8 mouse cellular contexts compared by ENCODE assay signal in genomic region chr11:113056042-113056632, GRCm38 (mm10).
A peak's percentile ranks its signal among the peaks of the same experiment; 100 is the strongest.
DNase-seq lines count a peak whose midpoint lies in the region; ATAC-seq and TF ChIP-seq lines count a peak whose summit lies in the region.

No protein-coding gene starts in this region.

- no peak for TF ChIP-seq CTCF in lung, embryonic 14.5 days (IDR thresholded peaks at IDR 0.05; ENCODE audit: low read depth)
- no peak for TF ChIP-seq CTCF in gastrocnemius, adult 2 months (IDR thresholded peaks at IDR 0.05)

- H3K4me1 ChIP-seq in lung, embryonic 14.5 days (ENCODE audit: insufficient read depth): peaks cover 20% of the 10 kb centered on the region
- peaks cover 23% of the 10 kb centered on the region for H3K4me1 ChIP-seq in hindbrain, embryonic 15.5 days (replicated peaks)
- H3K4me1 ChIP-seq in neural tube, embryonic 15.5 days: peaks cover 27% of the 10 kb centered on the region

- no peaks in the 10 kb centered on the region for H3K36me3 ChIP-seq in lung, embryonic 14.5 days (ENCODE audit: insufficient read depth)
- no peaks in the 10 kb centered on the region for H3K36me3 ChIP-seq in hindbrain, embryonic 15.5 days
- no peaks in the 10 kb centered on the region for H3K36me3 ChIP-seq in neural tube, embryonic 15.5 days

- no peaks in the 10 kb centered on the region for H3K9me3 ChIP-seq in lung, embryonic 14.5 days (ENCODE audit: low read depth, low read length)
- no peaks in the 10 kb centered on the region for H3K9me3 ChIP-seq in hindbrain, embryonic 15.5 days
- no peaks in the 10 kb centered on the region for H3K9me3 ChIP-seq in neural tube, embryonic 15.5 days (replicated peaks)

- H3K27me3 ChIP-seq in lung, embryonic 14.5 days (ENCODE audit: insufficient read depth, low read length): no peaks in the 10 kb centered on the region
- H3K27me3 ChIP-seq in hindbrain, embryonic 15.5 days: no peaks in the 10 kb centered on the region
- H3K27me3 ChIP-seq in neural tube, embryonic 15.5 days (replicated peaks): no peaks in the 10 kb centered on the region

- WGBS in lung, embryonic 14.5 days: 50% methylated on average over 12 of the region's 12 CpGs
- WGBS in hindbrain, embryonic 15.5 days: 54% methylated on average over 12 of the region's 12 CpGs
- WGBS in neural tube, embryonic 15.5 days: 67% methylated on average over 12 of the region's 12 CpGs

- no peak overlapping the region for H3K4me3 ChIP-seq in lung, embryonic 14.5 days (ENCODE audit: low read depth, low read length)
- no peak overlapping the region for H3K4me3 ChIP-seq in gastrocnemius, adult 2 months
- no peak overlapping the region for H3K4me3 ChIP-seq in hindbrain, embryonic 15.5 days
- H3K4me3 ChIP-seq in neural tube, embryonic 15.5 days (replicated peaks): no peak overlapping the region

- peak; percentile 67 for ATAC-seq in lung, embryonic 14.5 days (ENCODE audit: insufficient read depth)
- 0 out of 2 replicates have a peak, but pooled peaks have one; percentile 25 for ATAC-seq in hindbrain, embryonic 15.5 days (ENCODE audit: low FRiP score, low read depth)
- peak; percentile 43; the same call in 1 of the 2 replicates for ATAC-seq in neural tube, embryonic 15.5 days (ENCODE audit: low FRiP score)

- intact Hi-C loops in gastrocnemius, adult 2 months (cut with DNase I): no loop called here

- peak overlapping the region; percentile 1; the same call in 1 of the 2 replicates for H3K27ac ChIP-seq in lung, embryonic 14.5 days (ENCODE audit: low read depth)
- no peak overlapping the region for H3K27ac ChIP-seq in gastrocnemius, adult 2 months
- peak overlapping the region; percentile 68 for H3K27ac ChIP-seq in hindbrain, embryonic 15.5 days (replicated peaks)
- peak overlapping the region; percentile 66 for H3K27ac ChIP-seq in neural tube, embryonic 15.5 days (replicated peaks)

- peak; percentile 61 for DNase-seq in lung, embryonic 14.5 days
- DNase-seq in lung, adult 18-20 months: no peak
- peak; percentile 58 for DNase-seq in gastrocnemius, adult 2 months
- DNase-seq in thymus, postnatal 36 days: no peak
- DNase-seq in T-cell, adult 2 months (ENCODE audit: low spot score): no peak
- no peak for DNase-seq in urinary bladder, adult 2 months (ENCODE audit: low spot score)

- H3K9ac ChIP-seq in lung, embryonic 14.5 days: no peak overlapping the region
- no peak overlapping the region for H3K9ac ChIP-seq in hindbrain, embryonic 15.5 days
- H3K9ac ChIP-seq in neural tube, embryonic 15.5 days (replicated peaks): no peak overlapping the region

- no peak overlapping the region for H3K4me2 ChIP-seq in lung, embryonic 14.5 days
- H3K4me2 ChIP-seq in hindbrain, embryonic 15.5 days: no peak overlapping the region
- no peak overlapping the region for H3K4me2 ChIP-seq in neural tube, embryonic 15.5 days

Comparison
In these comparisons a context has a peak if more than half of its experiments do, and no peak if none do; other contexts are left out.
1. DNase-seq: peak in lung, embryonic 14.5 days (single experiment) and gastrocnemius, adult 2 months (single experiment); none in lung, adult 18-20 months (0 of 2), thymus, postnatal 36 days (0 of 2), T-cell, adult 2 months (single experiment) and urinary bladder, adult 2 months (single experiment).
2. Peak in every context shown above with its lines, with median percentiles within 50 percentile points of each other: ATAC-seq.